Mouse (Mus musculus) liver, embryonic 14.5 days (tissue): ENCODE results near the gene Rnf167. TPM values are rescaled to one million over a fixed set of nuclear protein-coding genes. Genes with fewer than 3 reads are reported as not detected.
A peak's percentile ranks its signal among the peaks of the same experiment; 100 is the strongest.

Experiments used
- ATAC-seq: fragments of 200-750 bp; cut with Nextera tagmentation; 2 replicates; pipeline ENCODE4 v1.8.0; 2017; ENCODE audit warnings: moderate number of reproducible peaks, mild to moderate bottlenecking, moderate library complexity; ENCODE audit not compliant: insufficient read depth
- DNase-seq, 3 experiments: peaks; one replicate each; pipeline ENCODE4 v3.0.0-alpha.2; 2012 to 2013; ENCODE audit warnings: low read depth in 3 of 3, low spot score in 3 of 3
- H3K27ac ChIP-seq: fragments of 300-500 bp; sonication (generic); 2 replicates; pipeline ENCODE4 v1.5.1; 2014; ENCODE audit warnings: moderate library complexity, mild to moderate bottlenecking, control low read depth, inconsistent platforms
- H3K27me3 ChIP-seq: fragments of 300-500 bp; sonication (generic); 2 replicates; pipeline ENCODE4 v1.6.1; 2014; ENCODE audit warnings: mild to moderate bottlenecking, low read length, moderate library complexity; ENCODE audit not compliant: control insufficient read depth, insufficient read depth
- H3K36me3 ChIP-seq: fragments of 300-500 bp; sonication (generic); replicated peaks from 2 replicates; pipeline ENCODE4 v1.6.1; 2014; ENCODE audit warnings: low read depth; ENCODE audit not compliant: control insufficient read depth, insufficient read depth
- H3K4me1 ChIP-seq, 2 experiments: fragments of 200-500 bp in 1 of 2; fragments of 300-500 bp in 1 of 2; sonication (generic) in 1 of 2; replicated peaks; 2 replicates each; pipeline ENCODE4 v1.6.1; 2012 to 2014; ENCODE audit warnings: antibody characterized with exemption in 1 of 2, inconsistent platforms in 1 of 2, low read length in 1 of 2; ENCODE audit not compliant: control insufficient read depth in 2 of 2, insufficient read depth in 2 of 2
- H3K4me2 ChIP-seq: fragments of 300-500 bp; sonication (generic); 2 replicates; pipeline ENCODE4 v1.6.1; 2014; ENCODE audit warnings: low read depth, mild to moderate bottlenecking, control low read depth, moderate library complexity
- H3K4me3 ChIP-seq, 2 experiments: fragments of 200-500 bp in 1 of 2; fragments of 300-500 bp in 1 of 2; sonication (generic) in 1 of 2; 2 replicates each; pipeline ENCODE4 v1.5.1; 2012 to 2014; ENCODE audit warnings: low read depth in 2 of 2, low read length in 2 of 2, mild to moderate bottlenecking in 2 of 2, control low read depth in 1 of 2, inconsistent platforms in 1 of 2, moderate library complexity in 1 of 2; ENCODE audit not compliant: insufficient read depth in 1 of 2
- H3K9ac ChIP-seq: fragments of 300-500 bp; sonication (generic); replicated peaks from 2 replicates; pipeline ENCODE4 v1.6.1; 2014; ENCODE audit warnings: mild to moderate bottlenecking, control low read depth, moderate library complexity
- H3K9me3 ChIP-seq: fragments of 300-500 bp; sonication (generic); 2 replicates; pipeline ENCODE4 v1.6.1; 2016; ENCODE audit warnings: low read length, mixed read lengths; ENCODE audit not compliant: control insufficient read depth
- CTCF ChIP-seq: IDR thresholded peaks from 2 replicates; pipeline ENCODE4 v1.5.1; 2016; ENCODE audit warnings: antibody characterized with exemption, low read depth, control low read depth
- EP300 ChIP-seq: IDR thresholded peaks from 2 replicates; pipeline ENCODE4 v1.6.1; 2016; ENCODE audit warnings: antibody characterized with exemption, low read depth
- WGBS: fragments of 180-500 bp; shearing (Covaris S2); extraction: QIAGEN DNeasy Blood & Tissue Kit; methylation state at CpG from one replicate; pipeline ENCODE4 v1.1.7; 2014; ENCODE audit not compliant: insufficient replicate concordance; 5-methylcytosine and 5-hydroxymethylcytosine counted together
- polyA plus RNA-seq, 2 experiments: library from polyadenylated mRNA; depleted of rRNA in 1 of 2; stranded (reverse) in 1 of 2; unstranded in 1 of 2; fragments of >200 nt; fragmentation: Nextera tagmentation in 1 of 2; extraction: Ambion mirVana in 1 of 2; gene quantifications; 2 replicates each; pipeline versions ENCODE4 v1.2.1 to v1.2.3; 2012 to 2014

Rnf167 gene
- polyA plus RNA-seq (2012; rRNA removed) (47.7 and 48.4 TPM in 2 replicates), polyA plus RNA-seq (2014; fragmentation: Nextera tagmentation; extraction: Ambion mirVana) (56.0 and 66.9 TPM in 2 replicates)

DNA sequence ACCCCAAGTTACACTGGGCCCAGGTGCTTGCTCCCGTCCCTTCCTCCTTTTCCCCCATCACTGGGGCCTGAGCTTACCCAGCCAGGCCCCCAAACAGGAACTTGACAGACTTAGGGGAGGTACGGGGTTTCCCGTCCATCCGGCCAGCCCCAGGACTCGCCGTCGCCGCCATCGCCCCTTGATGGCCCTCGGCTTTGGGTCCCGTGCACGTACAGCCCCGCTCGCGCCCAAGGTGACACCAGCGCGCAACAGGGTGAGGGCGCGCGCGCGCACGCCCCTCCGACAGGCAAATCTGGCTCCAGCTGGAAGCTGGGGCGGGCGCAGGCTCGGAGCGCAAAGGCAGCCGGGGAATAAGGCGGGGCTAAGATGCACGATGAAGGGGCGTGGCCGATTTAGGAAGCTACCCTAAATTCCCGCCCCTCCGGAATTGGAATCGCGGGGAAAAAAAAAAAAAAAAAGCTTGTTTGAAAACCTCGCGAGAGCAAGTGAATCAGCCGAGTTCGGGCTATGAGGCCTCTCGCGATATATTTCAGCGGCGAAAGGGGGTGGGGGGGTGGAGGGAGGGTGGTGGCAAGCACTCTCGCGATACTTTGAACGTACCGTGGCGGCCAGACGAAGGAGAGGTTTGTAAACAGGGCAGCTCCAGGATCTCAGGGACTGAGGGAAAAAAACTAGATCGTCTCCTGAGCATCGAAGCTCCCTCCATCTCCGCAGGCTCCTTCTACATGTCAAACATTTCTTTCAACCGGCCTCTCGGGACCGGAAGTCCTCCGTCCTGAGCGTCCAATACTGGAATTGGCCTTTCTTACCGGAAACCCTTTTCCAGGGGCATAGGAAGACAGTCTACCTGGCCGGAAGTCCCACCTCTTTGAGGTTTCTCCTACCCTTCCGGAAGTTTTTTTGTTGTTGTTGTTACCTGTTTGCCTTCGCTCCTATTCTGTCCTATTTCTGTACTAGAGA, at the start of gene Rnf167, which contains the start of gene Slc25a11:
Rnf167 (plus strand) TSS at position 545 of the 960 bp plus-strand sequence.
Slc25a11 (minus strand) TSS at position 789 of the 960 bp plus-strand sequence.
- H3K4me3 ChIP-seq, result peak within 1 kb of the TSS; percentile 82 to 93
- H3K9ac ChIP-seq, result peak within 1 kb of the TSS; percentile 99
- H3K4me1 ChIP-seq, result peaks cover 38 to 48% of the 10 kb centered on the region in 2 experiments
- no peaks in the 10 kb centered on the region for H3K9me3 ChIP-seq
- peaks cover 39% of the 10 kb centered on the region for H3K36me3 ChIP-seq
- DNase-seq (peak; percentile 98 to 99 (median 98)), ATAC-seq (peak; percentile 83)
- TF ChIP-seq CTCF (peak; percentile 46), EP300 (peak; percentile 77)
- H3K27me3 ChIP-seq, result no peaks in the 10 kb centered on the region
- H3K4me2 ChIP-seq, result peak within 1 kb of the TSS; percentile 97
- peak within 1 kb of the TSS; percentile 95 for H3K27ac ChIP-seq
- under 1% methylated on average over 63 of the region's 63 CpGs for WGBS

DNA sequence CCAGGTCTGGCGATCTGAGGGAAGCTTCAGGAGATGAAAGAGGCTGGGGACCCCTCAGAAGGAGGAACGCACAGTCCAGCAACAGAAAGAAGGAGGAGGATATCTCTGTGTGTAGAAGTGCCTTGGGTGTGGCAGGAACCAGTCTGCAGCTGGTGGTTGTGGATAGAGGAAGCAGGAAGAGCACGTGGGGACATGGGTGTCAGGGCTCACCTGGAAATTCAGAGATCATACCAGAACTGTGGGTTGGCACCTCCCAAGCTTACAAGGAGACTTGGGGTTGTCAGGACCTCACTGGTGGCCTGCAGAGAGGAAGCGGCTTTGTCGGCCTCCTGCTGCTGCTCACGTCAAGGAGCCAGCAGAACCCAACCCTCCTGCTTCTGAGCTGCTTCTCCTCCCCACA, 49.7 kb upstream of the Rnf167 start:
- Histone ChIP-seq H3K36me3 (no peaks in the 10 kb centered on the region), H3K4me1 (peaks cover 0 to 14% of the 10 kb centered on the region in 2 experiments; a peak in 2 of 4 replicates), H3K9ac (no peak overlapping the region), H3K27me3 (no peaks in the 10 kb centered on the region), H3K4me3 (no peak overlapping the region), H3K27ac (no peak overlapping the region), H3K9me3 (no peaks in the 10 kb centered on the region), H3K4me2 (no peak overlapping the region)
- no peak for TF ChIP-seq EP300
- TF ChIP-seq CTCF, result no peak
- WGBS, result 12% methylated on average over 6 of the region's 6 CpGs
- ATAC-seq, result peak; percentile 50; the same call in 1 of the 2 replicates
- no peak for DNase-seq

DNA sequence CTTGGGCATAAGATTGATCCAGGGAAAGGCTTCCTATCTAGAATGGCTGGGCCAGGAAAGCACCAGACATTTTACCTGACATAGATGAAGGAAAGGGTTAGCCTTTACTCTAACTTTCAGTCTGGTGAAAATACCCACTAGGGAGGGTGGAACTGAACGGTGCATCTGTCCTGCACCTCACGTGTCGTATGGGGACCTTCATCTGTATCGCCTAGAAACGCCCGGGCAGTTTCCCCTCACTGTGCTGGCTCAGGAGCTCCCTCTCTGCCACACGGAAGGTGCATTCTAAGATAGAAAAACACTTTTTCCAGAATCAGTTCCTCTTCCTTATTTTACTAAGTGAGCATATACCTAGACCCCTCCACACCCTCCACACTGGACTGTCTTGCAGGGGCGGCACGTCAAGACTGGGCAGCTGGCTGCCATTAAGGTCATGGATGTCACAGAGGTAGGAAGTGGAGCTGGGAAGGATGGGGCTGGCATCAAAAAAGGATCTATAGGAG, 48.5 kb upstream of the Rnf167 start:
- no peaks in the 10 kb centered on the region for H3K9me3 ChIP-seq
- H3K4me1 ChIP-seq, result peaks cover 0 to 13% of the 10 kb centered on the region in 2 experiments; a peak in 2 of 4 replicates
- TF ChIP-seq EP300, result no peak
- TF ChIP-seq CTCF, result no peak
- H3K4me2 ChIP-seq, result no peak overlapping the region
- no peaks in the 10 kb centered on the region for H3K27me3 ChIP-seq
- no peaks in the 10 kb centered on the region for H3K36me3 ChIP-seq
- DNase-seq (no peak), ATAC-seq (no peak)
- H3K9ac ChIP-seq, result no peak overlapping the region
- no peak overlapping the region for H3K4me3 ChIP-seq
- WGBS, result 78% methylated on average over 9 of the region's 9 CpGs
- H3K27ac ChIP-seq, result no peak overlapping the region

DNA sequence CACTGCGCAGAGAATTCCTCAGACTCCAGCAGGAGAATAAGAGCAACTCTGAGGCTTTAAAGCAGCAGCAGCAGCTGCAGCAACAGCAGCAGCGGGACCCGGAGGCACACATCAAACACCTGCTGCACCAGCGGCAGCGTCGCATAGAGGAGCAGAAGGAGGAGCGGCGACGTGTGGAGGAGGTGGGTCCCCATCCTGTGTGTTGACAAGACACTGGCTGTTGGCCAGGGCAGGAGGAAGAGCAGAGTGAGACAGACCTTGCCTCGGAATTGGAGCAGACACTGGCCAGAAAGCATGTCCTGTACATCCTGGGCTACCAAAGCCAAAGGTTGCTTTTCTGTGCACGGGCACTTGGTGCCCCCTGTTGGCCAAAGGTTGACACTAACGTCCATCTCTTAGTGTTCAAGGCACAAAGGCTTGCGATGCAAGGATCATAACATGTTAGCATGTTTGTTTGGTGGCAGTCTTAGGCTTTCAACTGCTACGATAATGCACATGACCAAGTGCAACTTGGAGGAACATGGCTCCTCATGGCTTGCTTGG, 41.9 kb upstream of the Rnf167 start:
- no peak for ATAC-seq
- Histone ChIP-seq H3K9me3 (no peaks in the 10 kb centered on the region), H3K4me1 (no peaks in the 10 kb centered on the region), H3K27me3 (no peaks in the 10 kb centered on the region), H3K4me2 (no peak overlapping the region), H3K9ac (no peak overlapping the region), H3K27ac (no peak overlapping the region), H3K36me3 (peaks cover 5% of the 10 kb centered on the region; the same call in 1 of the 2 replicates), H3K4me3 (no peak overlapping the region)
- DNase-seq, result peak; percentile 31 to 47 (median 46)
- TF ChIP-seq CTCF (peak; percentile 95), EP300 (no peak)
- 64% methylated on average over 14 of the region's 14 CpGs for WGBS

DNA sequence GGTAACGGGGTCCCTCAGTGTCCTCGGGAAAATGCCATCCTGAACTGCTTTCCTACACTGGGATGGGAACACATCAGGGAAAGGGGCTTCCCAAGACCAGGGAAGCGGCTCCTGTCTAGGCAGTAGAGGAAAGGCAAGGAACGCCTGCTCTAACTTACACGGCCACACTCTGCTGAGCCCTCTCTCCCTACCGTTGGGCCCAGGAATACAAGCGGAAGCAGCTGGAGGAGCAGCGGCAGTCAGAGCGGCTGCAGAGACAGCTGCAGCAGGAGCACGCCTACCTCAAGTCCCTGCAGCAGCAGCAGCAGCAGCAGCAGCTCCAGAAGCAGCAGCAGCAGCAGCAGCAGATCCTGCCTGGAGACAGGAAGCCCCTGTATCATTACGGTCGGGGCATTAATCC, 40.3 kb upstream of the Rnf167 start:
- ATAC-seq (no peak), DNase-seq (no peak)
- Histone ChIP-seq H3K4me1 (no peaks in the 10 kb centered on the region), H3K4me2 (no peak overlapping the region), H3K27ac (no peak overlapping the region), H3K4me3 (no peak overlapping the region), H3K9me3 (no peaks in the 10 kb centered on the region), H3K36me3 (peaks cover 5% of the 10 kb centered on the region; the same call in 1 of the 2 replicates), H3K9ac (no peak overlapping the region), H3K27me3 (no peaks in the 10 kb centered on the region)
- 73% methylated on average over 12 of the region's 12 CpGs for WGBS
- TF ChIP-seq EP300 (no peak), CTCF (no peak)
